Mouse (Mus musculus) right cerebral cortex, postnatal 10 days (tissue): ENCODE results near the gene Gm44503.

Experiments used
- DNase-seq, 2 experiments: peaks; one replicate each; pipeline ENCODE4 v3.0.0; 2021; ENCODE audit warnings: low spot score in 2 of 2

Gene Gm44503

DNA sequence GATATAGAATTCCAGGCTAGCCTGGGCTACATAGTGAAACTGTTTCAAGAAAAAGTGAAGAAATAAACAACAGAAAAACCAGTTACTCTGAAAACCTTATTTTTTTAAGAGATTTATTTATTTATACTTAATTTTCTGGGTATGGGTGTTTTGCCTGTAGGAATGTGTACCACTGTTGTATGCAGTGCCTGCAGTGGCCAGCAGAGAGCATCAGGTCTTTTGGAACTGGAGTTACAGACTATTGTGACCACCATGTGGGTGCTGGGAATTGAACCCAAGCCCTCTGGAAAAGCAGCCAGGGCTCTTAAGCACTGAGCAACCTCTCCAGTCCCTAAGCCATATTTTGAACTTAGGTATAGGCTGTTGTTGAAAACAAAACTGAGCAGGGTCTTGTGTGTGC, 14.3 kb downstream of the Gm44503 start:
- DNase-seq, result no peak

DNA sequence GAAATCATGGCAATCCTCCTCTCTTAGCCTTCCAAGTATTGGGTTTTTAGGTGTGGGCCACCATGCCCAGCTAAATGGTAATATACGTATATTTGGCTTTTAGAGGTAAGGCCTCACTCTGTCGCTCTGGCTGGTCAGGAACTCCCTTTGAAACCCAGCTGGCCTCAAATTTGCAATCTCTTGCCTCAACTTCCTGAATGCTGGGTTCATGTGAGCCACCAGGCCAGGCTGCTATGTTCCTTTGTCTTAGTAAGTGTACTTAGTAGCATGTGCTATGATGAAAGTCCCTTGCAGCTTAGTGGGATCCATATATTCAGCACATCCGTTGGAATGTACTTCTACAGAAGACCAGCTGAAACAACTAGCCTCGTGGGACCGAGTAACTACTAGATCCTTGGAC, 16.1 kb downstream of the Gm44503 start:
- no peak for DNase-seq

DNA sequence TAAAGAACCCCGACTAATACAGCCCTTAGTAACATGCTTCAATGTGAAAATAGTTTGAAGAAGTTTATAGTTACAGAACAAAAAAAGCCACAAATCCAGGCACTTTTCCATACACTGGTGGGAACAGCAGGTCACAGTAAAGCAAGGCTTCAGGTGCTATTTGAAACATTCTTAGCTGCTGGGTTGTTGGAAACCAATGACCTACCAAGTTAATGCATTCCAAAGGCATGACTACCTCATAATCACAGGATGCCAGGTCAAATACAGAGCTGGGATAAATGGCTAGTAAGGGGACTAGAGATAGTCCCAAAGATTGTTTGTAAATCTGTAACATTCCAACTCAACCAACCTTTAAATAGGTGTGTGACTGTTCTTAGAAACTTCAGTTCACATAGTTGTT, 16.6 kb downstream of the Gm44503 start:
- no peak for DNase-seq

DNA sequence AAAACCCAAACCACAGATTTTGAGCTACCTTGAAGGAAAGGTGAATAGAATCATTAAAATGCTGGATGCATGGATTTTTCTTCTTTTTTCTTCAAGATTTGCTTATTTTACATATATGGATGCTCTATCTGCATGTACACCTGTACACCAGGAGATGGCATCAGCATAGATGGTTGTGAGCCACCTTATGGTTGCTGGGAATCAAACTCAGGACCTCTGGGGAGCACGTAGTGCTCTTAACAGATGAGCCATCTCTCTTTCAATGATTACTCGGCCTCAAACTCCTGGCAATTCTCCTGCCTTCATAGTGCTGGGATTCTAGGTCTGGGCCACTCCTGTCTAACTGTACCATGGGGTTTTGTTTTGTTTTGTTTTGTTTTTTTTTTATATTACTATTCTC, 24.4 kb downstream of the Gm44503 start:
- DNase-seq, result no peak

DNA sequence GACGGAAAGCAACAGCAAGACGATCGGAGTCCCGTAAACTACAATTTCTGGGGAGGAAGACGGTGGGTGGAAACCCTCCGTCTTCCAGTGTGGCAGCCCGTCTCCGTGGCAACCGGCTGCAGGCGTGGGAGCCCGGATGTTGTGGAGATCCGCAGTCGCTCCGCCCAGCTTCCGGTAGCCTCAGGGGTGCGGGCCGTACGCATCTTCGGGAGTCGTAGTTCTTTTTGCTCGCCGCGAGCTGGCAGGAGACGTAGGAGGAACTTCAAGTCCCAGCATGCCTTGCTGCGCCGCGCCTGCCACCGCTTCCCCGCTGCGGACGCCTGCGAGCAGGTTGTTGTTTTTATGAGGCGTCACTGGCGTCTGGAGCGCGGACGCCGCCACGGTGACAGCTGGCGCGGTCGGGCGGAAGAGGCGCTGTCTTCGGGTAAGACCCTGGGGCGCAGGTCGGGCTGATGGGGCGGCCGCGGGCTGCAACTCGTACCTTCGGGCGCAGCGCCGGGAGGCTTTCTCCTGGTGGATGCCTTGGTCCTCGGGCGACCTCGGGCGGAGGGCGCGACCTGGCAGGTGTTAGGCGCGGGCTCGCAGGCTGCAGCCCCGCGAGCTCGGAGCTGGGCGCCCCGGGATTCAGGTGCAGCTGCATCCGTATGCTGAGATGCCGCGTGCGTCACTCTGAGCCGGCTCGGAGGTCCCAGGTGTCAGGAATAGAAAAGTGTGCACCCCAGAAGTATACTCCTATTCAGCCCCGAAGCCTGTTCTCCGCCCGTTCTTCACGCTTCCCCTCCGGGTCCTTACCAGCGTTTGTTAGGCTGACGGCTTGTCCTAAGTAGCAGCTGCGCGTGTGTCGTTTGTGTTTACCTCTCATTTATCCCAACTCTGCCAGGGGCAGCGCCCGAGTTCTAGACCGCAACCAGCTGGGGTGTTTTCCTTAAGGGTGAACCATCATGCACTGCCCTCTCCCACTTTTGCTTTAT, 26.9 kb downstream of the Gm44503 start, which contains the start of the genes Ccpg1os and Ccpg1:
Gene Ccpg1os, minus strand, starts transcription at position 133 of the 971 bp plus-strand sequence.
Gene Ccpg1, plus strand, starts transcription at position 180 of the 971 bp plus-strand sequence.
- DNase-seq, result peak; percentile 99

DNA sequence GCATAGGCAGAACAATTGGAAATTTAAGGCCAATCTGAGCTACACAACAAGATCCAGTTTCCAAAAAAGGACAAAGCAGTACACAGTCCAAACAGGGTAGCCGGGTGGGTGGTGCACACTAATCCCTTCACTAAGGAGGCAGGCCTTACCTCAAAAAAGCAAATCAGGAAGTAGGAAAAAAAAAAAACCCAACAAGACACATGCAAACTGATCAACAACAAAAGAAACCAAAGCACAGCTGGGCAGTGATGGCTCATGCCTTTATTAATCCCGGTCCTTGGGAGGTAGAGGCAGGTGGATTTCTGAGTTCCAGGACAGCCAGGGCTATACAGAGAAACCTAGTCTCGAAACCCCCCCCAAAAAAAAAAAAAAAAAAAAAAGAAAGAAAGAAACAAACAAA, 29.1 kb downstream of the Gm44503 start:
- no peak for DNase-seq

DNA sequence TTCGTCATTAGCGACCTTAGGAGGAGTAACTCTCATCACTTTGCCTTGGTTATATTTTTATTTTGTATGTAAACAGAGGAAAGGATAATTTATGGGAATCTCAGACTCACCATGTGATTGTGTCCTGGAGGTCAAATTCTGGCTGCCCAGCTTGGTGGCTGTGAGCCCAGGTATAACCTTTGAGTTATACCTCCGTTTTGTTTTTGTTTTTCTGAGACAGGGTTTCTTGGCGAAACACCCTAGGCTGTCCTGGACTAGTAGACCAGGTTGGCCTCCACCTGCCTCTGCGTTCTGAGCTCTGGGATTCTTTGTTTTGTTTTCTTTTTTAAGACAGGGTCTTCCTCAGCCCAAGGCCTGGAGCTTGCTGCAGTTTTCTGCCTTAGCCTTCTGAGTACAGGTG, 30.1 kb downstream of the Gm44503 start:
- DNase-seq, result no peak

DNA sequence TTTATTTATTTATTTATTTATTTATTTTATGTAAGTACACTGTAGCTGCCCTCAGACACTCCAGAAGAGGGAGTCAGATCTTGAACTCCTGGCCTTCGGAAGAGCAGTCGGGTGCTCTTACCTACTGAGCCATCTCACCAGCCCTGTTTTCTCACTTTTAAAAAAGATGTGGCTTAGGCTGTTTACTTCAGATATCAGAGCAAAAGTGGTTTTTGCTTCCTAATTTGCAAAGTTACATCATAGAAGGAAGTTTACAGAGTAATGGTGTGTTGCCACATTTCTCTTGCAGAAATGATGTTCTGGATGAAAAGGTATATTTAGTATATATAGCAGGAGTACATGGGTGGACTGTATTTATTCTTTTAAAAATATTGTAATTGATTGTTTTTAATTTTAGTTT, 32.8 kb downstream of the Gm44503 start:
- DNase-seq, result no peak

DNA sequence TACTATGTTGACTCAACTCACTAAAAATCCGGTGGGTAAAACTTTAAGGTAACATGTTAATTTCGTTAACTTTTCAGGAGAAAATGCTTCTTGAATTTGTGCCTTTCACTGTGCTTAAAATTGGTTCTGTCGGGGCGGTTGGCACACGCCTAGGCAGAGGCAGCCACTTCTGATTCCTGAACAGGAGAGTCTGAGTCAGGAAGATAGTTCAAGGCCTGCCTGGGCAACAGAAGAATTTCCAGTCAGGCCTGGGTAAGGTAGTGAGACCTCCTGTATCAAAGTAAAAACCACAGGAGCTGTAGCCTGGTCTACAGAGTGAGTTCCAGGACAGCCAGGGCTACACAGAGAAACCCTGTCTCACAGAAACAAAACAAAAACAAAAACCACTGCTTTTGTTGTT, 33.9 kb downstream of the Gm44503 start:
- no peak for DNase-seq

DNA sequence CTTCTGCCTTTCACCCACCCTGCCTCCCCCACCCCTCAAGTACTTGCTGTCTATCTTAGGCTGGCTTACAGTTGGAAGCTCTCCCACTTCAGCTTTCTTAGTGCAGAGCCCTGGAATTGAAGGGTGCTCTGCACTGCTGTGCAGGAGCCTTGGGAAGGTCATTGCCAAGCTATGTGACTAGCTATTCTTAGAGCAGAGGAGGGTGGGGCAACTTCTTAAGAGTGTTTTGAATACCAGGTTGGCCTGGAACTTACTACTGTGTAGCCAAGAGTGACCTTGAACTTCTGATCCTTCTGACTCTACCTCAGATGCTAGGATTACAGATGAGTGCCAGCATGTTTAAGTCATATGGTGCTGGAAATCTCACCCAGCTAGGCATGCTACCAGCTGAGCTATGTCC, 37.5 kb downstream of the Gm44503 start:
- DNase-seq, result no peak

DNA sequence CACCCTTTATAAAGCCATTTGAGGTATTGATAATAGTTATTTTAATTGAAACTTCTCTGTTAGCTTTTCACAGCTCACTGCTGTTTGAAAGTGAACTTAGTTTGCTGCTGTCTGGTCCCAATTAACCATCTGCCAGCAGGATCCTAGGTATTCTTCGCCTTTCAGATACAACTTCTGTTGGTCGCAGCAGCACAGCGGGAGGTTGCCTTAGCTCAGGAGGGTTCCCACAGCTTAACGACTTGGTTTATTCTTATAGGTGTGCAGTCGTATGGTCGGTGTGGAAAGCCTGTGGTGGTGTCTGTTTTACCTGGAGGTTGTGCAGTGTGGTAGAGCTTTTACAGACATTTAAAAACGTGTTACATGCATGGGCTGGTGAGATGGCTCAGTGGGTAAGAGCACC, 38.2 kb downstream of the Gm44503 start:
- no peak for DNase-seq

DNA sequence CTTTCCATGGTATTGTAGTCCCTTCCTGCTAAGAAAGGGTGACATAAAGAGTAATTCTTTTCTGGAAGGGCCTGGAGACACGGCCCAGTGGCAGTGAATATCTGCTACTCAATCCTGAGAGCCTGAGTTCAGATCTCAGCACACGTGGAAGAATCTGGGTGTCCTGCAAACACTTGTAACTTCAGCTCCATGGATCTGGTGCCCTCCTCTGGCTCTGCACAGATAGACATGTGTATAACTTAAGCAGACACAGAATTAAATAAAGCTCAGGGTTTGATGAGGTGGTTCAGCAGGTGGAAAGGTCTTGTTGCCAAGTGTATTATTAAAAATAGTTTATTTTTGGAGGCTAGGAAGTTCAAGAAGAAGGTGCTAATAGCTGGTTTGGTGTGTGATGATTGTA, 41.8 kb downstream of the Gm44503 start:
- DNase-seq, result no peak

DNA sequence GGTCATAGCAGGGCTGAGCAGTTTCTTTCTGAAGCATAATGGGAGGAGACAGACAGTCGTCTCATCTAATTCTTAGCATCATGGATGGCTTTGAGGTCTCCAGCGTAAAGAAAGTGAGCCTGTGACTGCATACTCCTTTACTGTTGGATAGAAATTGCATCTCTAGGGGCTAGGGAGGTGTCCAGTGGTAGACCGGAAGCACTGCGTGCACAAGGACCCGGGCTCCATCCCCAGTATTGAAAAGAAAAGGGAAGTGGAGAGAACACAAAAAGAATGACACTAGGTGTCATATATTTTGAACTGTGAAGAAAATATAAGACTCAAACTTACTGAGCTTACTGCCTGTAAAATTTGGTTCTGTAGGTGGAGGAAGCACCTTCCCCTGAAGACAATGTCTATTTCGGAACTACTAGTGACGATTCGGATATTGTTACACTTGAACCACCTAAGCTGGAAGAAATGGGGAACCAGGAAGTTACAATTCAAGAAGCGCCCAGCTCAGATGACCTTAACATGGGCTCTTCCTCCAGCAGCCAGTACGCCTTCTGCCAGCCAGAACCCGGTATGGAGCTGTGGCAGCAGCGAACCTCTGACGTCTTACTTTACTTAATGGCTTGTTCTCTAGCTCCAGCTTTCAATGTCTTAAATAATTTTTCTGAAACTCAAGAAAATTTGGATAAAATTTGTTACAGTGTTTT, 42.8 kb downstream of the Gm44503 start:
- DNase-seq, result no peak

DNA sequence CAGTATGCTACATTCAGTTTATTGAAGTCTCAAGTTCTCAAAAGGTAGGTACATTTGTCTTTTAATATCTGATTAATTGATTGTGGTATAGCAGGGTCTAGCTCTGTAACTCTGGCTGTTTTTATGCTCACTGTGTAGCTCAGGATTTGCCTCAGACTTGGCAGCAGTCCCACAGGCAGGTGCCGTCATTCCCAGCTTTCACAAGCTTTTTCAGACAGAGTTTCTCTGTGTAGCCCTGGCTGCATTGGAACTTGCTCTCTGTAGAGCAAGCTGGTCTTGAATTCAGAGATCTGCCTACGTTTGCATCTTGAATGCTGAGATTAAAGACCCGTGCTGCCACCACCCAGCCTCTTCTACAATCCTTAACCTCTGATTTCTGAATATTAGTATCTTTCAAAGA, 43.5 kb downstream of the Gm44503 start:
- DNase-seq, result peak in 1 of 2 experiments; percentile 47

DNA sequence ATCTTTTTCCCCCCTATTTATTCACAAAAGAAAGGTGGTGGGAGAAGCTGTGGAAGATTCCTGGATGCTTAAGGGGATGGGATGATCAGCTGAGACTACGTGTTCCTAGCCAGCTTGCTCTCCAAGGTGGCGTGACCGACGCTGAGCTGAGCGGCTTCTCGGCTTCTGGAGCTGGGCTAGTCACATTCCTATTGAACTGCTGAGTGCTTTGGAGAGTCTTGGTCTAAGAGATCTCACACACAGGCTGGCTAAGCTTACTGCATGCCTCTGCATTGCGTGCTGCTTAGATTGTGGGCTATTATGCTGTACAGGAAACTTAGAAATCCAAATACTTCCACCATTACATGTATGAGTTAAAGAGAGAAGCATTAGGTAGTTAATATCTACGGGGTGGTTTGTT, 45.4 kb downstream of the Gm44503 start:
- no peak for DNase-seq

DNA sequence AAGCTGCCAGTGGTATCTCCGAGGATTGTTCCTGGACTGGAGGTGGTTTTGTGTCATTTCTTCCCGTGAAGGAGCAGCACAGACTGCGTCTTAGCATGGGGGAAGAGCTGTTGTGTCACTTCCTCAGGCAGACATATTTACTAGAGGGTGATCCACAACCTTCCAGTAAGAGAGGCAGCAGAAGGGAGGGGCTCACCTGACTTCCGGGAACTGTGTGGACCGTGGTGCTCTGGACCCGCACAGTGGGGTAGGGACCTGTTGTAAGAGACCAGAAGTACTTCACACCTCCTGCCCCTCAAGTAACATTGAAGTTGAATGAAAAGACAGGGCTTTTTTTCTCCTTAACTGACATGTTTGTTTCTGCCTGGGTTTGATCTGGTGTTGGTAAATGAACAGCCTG, 46.5 kb downstream of the Gm44503 start:
- DNase-seq, result no peak

DNA sequence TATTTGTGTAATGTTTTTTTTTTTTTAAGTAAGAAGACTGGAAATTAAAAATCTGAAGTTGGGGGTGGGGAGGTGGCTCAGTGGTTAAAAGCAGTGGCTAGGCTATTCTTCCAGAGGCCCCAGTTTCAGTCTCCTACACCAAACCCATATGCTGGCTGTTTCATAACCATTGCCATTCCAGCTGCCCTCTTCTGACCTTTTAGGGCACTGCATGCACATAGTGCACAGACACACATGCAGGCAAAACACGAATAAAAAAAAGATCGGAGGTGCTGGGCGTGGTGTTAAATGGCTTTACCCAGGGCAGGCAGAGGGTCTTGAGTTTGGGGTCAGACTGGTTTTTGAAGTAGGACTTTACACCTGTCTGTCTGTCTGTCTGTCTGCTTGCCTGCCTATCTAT, 47.5 kb downstream of the Gm44503 start:
- no peak for DNase-seq

DNA sequence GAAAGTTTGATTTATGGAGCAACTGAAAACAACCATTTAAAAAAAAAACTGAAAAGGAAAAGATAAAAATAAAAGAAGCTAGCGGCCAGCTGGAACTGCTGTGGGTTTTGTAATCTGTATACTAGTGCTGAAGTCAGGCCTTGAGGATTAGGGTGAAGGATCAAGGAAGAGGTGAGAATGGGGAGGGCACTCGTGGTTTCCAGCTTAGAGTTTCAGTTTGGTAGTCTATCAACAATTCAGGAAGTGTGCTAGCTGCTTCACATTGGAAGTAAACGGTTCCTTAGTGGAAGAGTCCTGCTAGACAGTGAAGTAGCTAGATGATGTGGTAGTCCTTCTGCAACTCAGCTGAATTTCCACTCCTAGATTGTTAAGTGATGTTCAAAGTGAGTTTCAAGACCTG, 49.7 kb downstream of the Gm44503 start:
- DNase-seq, result no peak

DNA sequence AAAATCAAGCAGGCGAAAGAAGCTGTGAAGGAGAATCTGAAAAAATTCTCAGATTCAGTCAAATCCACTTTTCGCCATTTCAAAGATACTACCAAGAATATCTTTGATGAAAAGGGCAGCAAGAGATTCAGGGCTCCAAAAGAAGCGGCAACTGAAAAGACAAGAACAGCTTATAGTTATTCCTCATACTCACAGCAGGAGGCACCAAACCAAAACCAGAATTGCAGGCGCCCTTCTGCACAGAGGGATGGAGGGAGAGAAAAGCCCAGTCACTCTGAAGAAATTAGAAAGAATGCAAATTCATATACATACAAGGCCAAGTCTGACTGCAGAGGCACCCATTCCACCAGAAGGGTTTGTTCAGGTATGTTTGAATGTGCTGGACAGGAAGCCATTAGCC, 54.0 kb downstream of the Gm44503 start:
- no peak for DNase-seq

DNA sequence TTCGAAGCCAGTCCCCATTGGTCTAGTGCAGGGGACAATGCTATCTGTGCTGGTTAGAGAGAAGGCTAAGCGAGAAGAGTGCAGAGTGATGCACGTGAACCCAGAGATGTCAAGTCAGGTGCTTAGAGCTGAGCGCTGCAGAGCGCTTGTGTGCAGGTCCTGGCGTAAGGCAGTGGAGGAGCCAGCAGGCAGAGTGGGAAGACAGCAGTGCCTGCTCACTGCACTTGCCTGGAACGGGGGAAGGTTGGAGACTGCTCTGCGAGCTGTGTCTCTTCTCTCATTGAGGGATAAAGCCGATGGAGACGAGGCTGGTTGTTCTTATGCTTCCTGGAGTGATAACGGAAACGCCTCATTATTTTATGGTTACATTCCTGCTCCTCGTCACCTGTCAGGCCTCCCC, 56.1 kb downstream of the Gm44503 start:
- no peak for DNase-seq

DNA sequence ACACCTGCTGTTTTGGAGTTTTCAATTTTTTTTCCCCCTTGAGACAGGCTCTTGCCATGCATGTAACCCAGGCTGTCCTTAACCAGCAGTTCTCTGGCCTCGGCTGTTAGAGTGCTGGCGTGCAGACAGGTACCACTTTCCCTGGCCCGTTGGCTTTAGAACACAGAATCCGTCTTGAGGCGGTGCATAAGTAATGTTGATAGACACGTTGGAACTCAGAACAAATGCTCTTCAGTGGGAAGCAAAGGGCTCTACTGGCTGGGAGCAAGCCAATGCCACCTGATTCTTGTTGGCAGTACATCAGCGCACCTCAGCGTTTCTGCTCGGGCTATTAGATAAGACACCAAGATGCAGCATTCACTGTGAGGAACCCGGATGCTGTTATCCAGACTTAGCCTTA, 61.2 kb downstream of the Gm44503 start:
- DNase-seq, result no peak

DNA sequence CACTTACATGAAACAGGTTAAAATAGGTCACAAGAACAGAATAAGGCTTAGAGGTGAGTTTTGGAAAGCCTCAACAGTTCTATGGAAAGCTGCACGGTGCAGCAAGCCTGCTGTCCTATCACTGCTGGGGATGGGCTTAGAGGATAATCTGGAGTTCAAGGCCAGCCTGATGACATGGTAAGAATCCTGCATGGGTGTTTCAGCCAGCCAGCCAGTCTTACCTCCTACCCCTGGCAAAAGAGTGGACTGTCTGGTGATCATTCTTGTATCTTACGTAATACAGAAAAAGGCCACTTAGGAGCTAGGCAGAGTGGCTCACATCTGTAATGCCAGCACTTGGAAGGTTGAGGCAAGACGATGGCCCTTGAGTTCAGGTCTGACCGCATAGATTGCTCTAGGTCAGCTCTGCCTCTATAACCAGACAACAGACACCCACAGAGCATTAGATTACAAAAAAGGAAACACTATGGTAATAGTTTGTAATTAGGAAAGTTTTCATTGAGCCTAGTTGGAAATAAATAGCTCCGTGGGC, 62.0 kb downstream of the Gm44503 start:
- no peak for DNase-seq
